Mouse (Mus musculus): ENCODE data around the gene Arhgap15. TPM values are rescaled to one million over a fixed set of nuclear protein-coding genes. Genes with fewer than 3 reads are reported as not detected.

Arhgap15 gene
- polyA plus RNA-seq, 1 experiment, result 0.71 TPM

- peak; percentile 31 for DNase-seq (ENCODE audit: low read depth)
- TF ChIP-seq POLR2A (IDR thresholded peaks at IDR 0.05; ENCODE audit: borderline replicate concordance, extremely low read depth, insufficient read depth, insufficient read length, poor library complexity, severe bottlenecking) (no peak), CTCF (IDR thresholded peaks at IDR 0.05; ENCODE audit: borderline replicate concordance, extremely low read depth, insufficient read depth, insufficient read length) (no peak)
These were observed 35.4 kb downstream of the Arhgap15 start for GRCm38 (mm10) chr2:43783759-43784735.

GRCm38 (mm10) chr2:43786101-43786500 is 37.5 kb downstream of the Arhgap15 start:
- TF ChIP-seq CTCF (IDR thresholded peaks at IDR 0.05; ENCODE audit: borderline replicate concordance, extremely low read depth, insufficient read depth, insufficient read length), result no peak
- no peak for TF ChIP-seq POLR2A (IDR thresholded peaks at IDR 0.05; ENCODE audit: borderline replicate concordance, extremely low read depth, insufficient read depth, insufficient read length, poor library complexity, severe bottlenecking)
- DNase-seq (ENCODE audit: low read depth), result peak; percentile 89

- peak; percentile 89 for DNase-seq (ENCODE audit: low read depth)
- TF ChIP-seq CTCF (IDR thresholded peaks at IDR 0.05; ENCODE audit: borderline replicate concordance, extremely low read depth, insufficient read depth, insufficient read length), result peak; percentile 75
- no peak for TF ChIP-seq POLR2A (IDR thresholded peaks at IDR 0.05; ENCODE audit: borderline replicate concordance, extremely low read depth, insufficient read depth, insufficient read length, poor library complexity, severe bottlenecking)
These were observed 38.5 kb downstream of the Arhgap15 start for GRCm38 (mm10) chr2:43787141-43787540.

GRCm38 (mm10) chr2:43788484-43788883 is 39.9 kb downstream of the Arhgap15 start:
- TF ChIP-seq CTCF (IDR thresholded peaks at IDR 0.05; ENCODE audit: borderline replicate concordance, extremely low read depth, insufficient read depth, insufficient read length), result no peak
- TF ChIP-seq POLR2A (IDR thresholded peaks at IDR 0.05; ENCODE audit: borderline replicate concordance, extremely low read depth, insufficient read depth, insufficient read length, poor library complexity, severe bottlenecking), result no peak
- DNase-seq (ENCODE audit: low read depth), result peak; percentile 27

GRCm38 (mm10) chr2:43790049-43790693 is 41.5 kb downstream of the Arhgap15 start:
- TF ChIP-seq CTCF (IDR thresholded peaks at IDR 0.05; ENCODE audit: borderline replicate concordance, extremely low read depth, insufficient read depth, insufficient read length), result no peak
- TF ChIP-seq POLR2A (IDR thresholded peaks at IDR 0.05; ENCODE audit: borderline replicate concordance, extremely low read depth, insufficient read depth, insufficient read length, poor library complexity, severe bottlenecking), result no peak
- DNase-seq (ENCODE audit: low read depth), result no peak

DNA sequence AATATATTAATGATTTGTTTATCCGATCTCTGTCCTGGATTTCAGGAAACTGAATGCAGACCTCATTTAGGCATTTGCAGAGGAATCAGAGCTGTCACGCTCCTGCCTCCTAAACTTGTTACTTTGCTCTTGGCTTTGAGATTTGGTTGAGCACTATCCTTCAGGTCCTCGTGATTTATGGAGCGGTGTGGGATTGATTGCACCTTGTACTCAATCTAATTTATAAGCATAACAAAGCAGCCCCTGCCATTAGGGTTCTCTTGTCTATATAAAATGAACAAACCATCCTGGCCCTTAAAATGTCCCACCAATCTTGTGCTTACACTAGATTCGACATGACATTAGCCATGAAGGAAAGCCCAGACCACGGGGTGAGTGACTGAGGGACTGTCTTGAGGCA is 43.0 kb downstream of the Arhgap15 start:
- no peak for TF ChIP-seq CTCF (IDR thresholded peaks at IDR 0.05; ENCODE audit: borderline replicate concordance, extremely low read depth, insufficient read depth, insufficient read length)
- no peak for TF ChIP-seq POLR2A (IDR thresholded peaks at IDR 0.05; ENCODE audit: borderline replicate concordance, extremely low read depth, insufficient read depth, insufficient read length, poor library complexity, severe bottlenecking)
- no peak for DNase-seq (ENCODE audit: low read depth)

GRCm38 (mm10) chr2:43793105-43793504 is 44.5 kb downstream of the Arhgap15 start:
- no peak for TF ChIP-seq CTCF (IDR thresholded peaks at IDR 0.05; ENCODE audit: borderline replicate concordance, extremely low read depth, insufficient read depth, insufficient read length)
- no peak for TF ChIP-seq POLR2A (IDR thresholded peaks at IDR 0.05; ENCODE audit: borderline replicate concordance, extremely low read depth, insufficient read depth, insufficient read length, poor library complexity, severe bottlenecking)
- DNase-seq (ENCODE audit: low read depth), result no peak

- TF ChIP-seq POLR2A (IDR thresholded peaks at IDR 0.05; ENCODE audit: borderline replicate concordance, extremely low read depth, insufficient read depth, insufficient read length, poor library complexity, severe bottlenecking), result no peak
- TF ChIP-seq CTCF (IDR thresholded peaks at IDR 0.05; ENCODE audit: borderline replicate concordance, extremely low read depth, insufficient read depth, insufficient read length), result no peak
- no peak for DNase-seq (ENCODE audit: low read depth)
These were observed 46.1 kb downstream of the Arhgap15 start for GRCm38 (mm10) chr2:43794700-43795099.

GRCm38 (mm10) chr2:43796448-43796847 is 47.8 kb downstream of the Arhgap15 start:
- no peak for DNase-seq (ENCODE audit: low read depth)
- TF ChIP-seq POLR2A (IDR thresholded peaks at IDR 0.05; ENCODE audit: borderline replicate concordance, extremely low read depth, insufficient read depth, insufficient read length, poor library complexity, severe bottlenecking), result no peak
- no peak for TF ChIP-seq CTCF (IDR thresholded peaks at IDR 0.05; ENCODE audit: borderline replicate concordance, extremely low read depth, insufficient read depth, insufficient read length)

GRCm38 (mm10) chr2:43805960-43806744 is 57.5 kb downstream of the Arhgap15 start:
- DNase-seq (ENCODE audit: low read depth), result peak; percentile 30
- no peak for TF ChIP-seq POLR2A (IDR thresholded peaks at IDR 0.05; ENCODE audit: borderline replicate concordance, extremely low read depth, insufficient read depth, insufficient read length, poor library complexity, severe bottlenecking)
- TF ChIP-seq CTCF (IDR thresholded peaks at IDR 0.05; ENCODE audit: borderline replicate concordance, extremely low read depth, insufficient read depth, insufficient read length), result no peak
